Mouse (Mus musculus): ENCODE results near the gene Olfr312. TPM values are rescaled to one million over a fixed set of nuclear protein-coding genes. Genes with fewer than 3 reads are reported as not detected.
"Not testable (repeated sequence)": the region's sequence is repeated elsewhere in the genome, so short reads cannot be mapped to it uniquely, and the experiment has no call there.

Olfr312 gene
- polyA plus RNA-seq (2015; fragmentation: Nextera tagmentation; extraction: Ambion mirVana): not detected in 2 replicates

- H3K27me3 ChIP-seq; H3K4me1 ChIP-seq; H3K4me2 ChIP-seq; H3K27ac ChIP-seq; H3K9me3 ChIP-seq; ATAC-seq (ENCODE audit: insufficient number of reproducible peaks, low FRiP score, low TSS enrichment, low read depth); H3K36me3 ChIP-seq; H3K4me3 ChIP-seq; H3K9ac ChIP-seq: not testable (repeated sequence)
These were observed at the start of gene Olfr312 for GRCm38 (mm10) chr11:58828937-58829336. Olfr312 (plus strand) TSS chr11:58829237.

GRCm38 (mm10) chr11:58782480-58783089, 46.5 kb upstream of the Olfr312 start, which contains the start of gene Olfr314:
Olfr314 (plus strand) TSS chr11:58782952.
- no peaks in the 10 kb centered on the region for H3K36me3 ChIP-seq
- H3K27ac ChIP-seq: no peak within 1 kb of the TSS
- ATAC-seq (ENCODE audit: insufficient number of reproducible peaks, low FRiP score, low TSS enrichment, low read depth): no peak
- H3K9ac ChIP-seq: no peak within 1 kb of the TSS
- H3K4me1 ChIP-seq: no peaks in the 10 kb centered on the region
- H3K9me3 ChIP-seq: no peaks in the 10 kb centered on the region
- H3K27me3 ChIP-seq: no peaks in the 10 kb centered on the region; the same call in 1 of the 2 replicates
- no peak within 1 kb of the TSS for H3K4me3 ChIP-seq
- 76% methylated on average over 6 of the region's 6 CpGs for WGBS
- H3K4me2 ChIP-seq: no peak within 1 kb of the TSS

DNA sequence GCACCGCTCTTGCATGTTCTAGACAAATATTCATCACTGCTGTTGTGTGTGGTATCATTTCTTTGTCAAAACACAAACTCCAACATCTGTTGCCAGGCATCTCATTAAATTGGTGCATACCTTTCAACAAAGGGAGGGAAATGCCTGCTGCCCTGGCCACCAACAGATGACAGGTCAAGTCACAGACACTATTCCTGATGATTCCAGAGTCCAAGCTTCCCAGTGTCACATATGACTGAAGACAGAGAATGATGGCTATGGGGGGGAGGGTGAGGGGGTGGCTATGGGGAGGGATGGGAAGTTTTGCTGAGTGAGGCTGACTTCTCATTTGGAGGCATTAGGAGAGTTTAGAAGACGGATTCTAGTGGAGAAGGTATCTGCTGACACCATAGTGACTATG, 44.9 kb upstream of the Olfr312 start:
- ATAC-seq (ENCODE audit: insufficient number of reproducible peaks, low FRiP score, low TSS enrichment, low read depth): no peak
- Histone ChIP-seq H3K27ac (no peak overlapping the region), H3K4me2 (no peak overlapping the region), H3K9ac (no peak overlapping the region), H3K9me3 (no peaks in the 10 kb centered on the region), H3K4me3 (no peak overlapping the region), H3K4me1 (no peaks in the 10 kb centered on the region), H3K36me3 (no peaks in the 10 kb centered on the region), H3K27me3 (no peaks in the 10 kb centered on the region; the same call in 1 of the 2 replicates)
- WGBS: 81% methylated on average over 2 of the region's 2 CpGs

DNA sequence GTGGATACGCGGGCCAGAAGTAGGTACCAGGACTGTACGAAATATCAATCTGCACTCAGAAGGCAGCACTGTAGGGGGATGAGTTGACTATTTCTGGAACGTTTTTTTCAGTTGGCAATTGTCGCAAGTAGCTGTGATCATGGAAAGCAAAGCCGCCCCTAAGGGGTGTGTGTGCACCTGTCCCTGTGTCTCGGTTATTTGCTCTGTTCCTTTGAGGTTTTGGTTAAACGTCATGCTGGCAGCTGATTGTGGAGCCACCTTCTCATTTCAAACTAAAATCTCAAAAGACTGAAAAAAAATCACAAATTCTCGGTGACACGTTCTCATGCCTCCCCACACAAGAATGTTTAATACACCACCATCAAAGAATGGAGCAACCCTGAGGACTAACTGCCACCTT, 41.4 kb upstream of the Olfr312 start:
- Histone ChIP-seq H3K4me2 (no peak overlapping the region), H3K4me1 (no peaks in the 10 kb centered on the region), H3K27me3 (no peaks in the 10 kb centered on the region; the same call in 1 of the 2 replicates), H3K36me3 (no peaks in the 10 kb centered on the region), H3K9ac (no peak overlapping the region), H3K4me3 (no peak overlapping the region), H3K27ac (no peak overlapping the region), H3K9me3 (no peaks in the 10 kb centered on the region)
- WGBS: 82% methylated on average over 10 of the region's 10 CpGs
- ATAC-seq (ENCODE audit: insufficient number of reproducible peaks, low FRiP score, low TSS enrichment, low read depth): no peak

- no peak overlapping the region for H3K4me3 ChIP-seq
- WGBS: 81% methylated on average over 8 of the region's 8 CpGs
- H3K4me1 ChIP-seq: no peaks in the 10 kb centered on the region
- H3K27me3 ChIP-seq: no peaks in the 10 kb centered on the region; the same call in 1 of the 2 replicates
- no peak for ATAC-seq (ENCODE audit: insufficient number of reproducible peaks, low FRiP score, low TSS enrichment, low read depth)
- no peak overlapping the region for H3K9ac ChIP-seq
- H3K4me2 ChIP-seq: no peak overlapping the region
- H3K27ac ChIP-seq: no peak overlapping the region
- H3K36me3 ChIP-seq: no peaks in the 10 kb centered on the region
- H3K9me3 ChIP-seq: no peaks in the 10 kb centered on the region
These were observed 40.7 kb upstream of the Olfr312 start for GRCm38 (mm10) chr11:58788346-58788745.

- H3K9me3 ChIP-seq: no peaks in the 10 kb centered on the region
- H3K4me3 ChIP-seq: no peak overlapping the region
- ATAC-seq (ENCODE audit: insufficient number of reproducible peaks, low FRiP score, low TSS enrichment, low read depth): no peak
- no peaks in the 10 kb centered on the region for H3K36me3 ChIP-seq
- no peak overlapping the region for H3K9ac ChIP-seq
- H3K27ac ChIP-seq: no peak overlapping the region
- WGBS: 27% methylated on average over 3 of the region's 3 CpGs
- H3K4me1 ChIP-seq: no peaks in the 10 kb centered on the region
- H3K27me3 ChIP-seq: no peaks in the 10 kb centered on the region; the same call in 1 of the 2 replicates
- H3K4me2 ChIP-seq: no peak overlapping the region
These were observed 39.5 kb upstream of the Olfr312 start for GRCm38 (mm10) chr11:58789532-58789931.

DNA sequence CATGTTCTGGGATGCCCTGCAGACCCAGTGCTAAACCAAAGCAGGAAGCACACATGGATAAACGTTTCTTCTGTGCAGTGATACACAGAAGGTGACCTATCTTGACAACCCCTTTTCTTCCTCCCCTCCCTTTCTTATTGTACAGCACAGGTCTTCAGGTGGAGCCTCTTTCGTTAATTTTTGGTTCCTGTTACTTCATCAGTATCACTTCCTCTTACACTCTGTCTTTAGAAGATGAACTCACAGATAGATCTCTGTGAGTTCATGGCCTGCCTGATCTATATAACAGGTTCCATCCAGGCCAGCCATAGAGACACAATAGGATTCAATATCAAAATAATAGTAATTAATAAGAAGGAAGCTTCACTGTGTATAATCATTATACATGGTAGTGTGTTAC, 39.0 kb upstream of the Olfr312 start:
- 57% methylated on average over 2 of the region's 2 CpGs for WGBS
- ATAC-seq (ENCODE audit: insufficient number of reproducible peaks, low FRiP score, low TSS enrichment, low read depth): no peak

DNA sequence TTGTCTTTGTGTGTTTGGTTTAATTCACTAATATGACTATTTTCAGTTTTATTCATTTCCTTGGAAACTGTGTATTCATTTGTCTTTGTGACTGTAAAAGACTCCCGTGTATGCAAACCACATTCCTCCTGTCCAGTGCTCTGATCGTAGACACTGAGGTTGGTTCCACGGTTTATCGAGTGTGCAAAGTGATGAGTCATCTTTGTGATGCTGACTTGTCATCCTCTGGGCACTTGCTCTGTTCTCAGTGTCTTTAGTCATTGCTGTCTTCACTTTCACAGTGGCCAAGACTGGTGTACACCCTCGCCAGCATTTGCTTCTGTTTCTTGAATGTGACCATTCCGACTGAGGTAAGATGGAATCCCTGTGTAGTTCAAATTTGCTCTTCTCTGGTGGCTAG, 38.4 kb upstream of the Olfr312 start:
- no peak for ATAC-seq (ENCODE audit: insufficient number of reproducible peaks, low FRiP score, low TSS enrichment, low read depth)
- H3K27me3 ChIP-seq: no peaks in the 10 kb centered on the region; the same call in 1 of the 2 replicates
- H3K4me1 ChIP-seq: no peaks in the 10 kb centered on the region
- no peak overlapping the region for H3K4me3 ChIP-seq
- 83% methylated on average over 6 of the region's 6 CpGs for WGBS
- no peak overlapping the region for H3K27ac ChIP-seq
- H3K9me3 ChIP-seq: no peaks in the 10 kb centered on the region
- H3K36me3 ChIP-seq: no peaks in the 10 kb centered on the region
- no peak overlapping the region for H3K4me2 ChIP-seq
- no peak overlapping the region for H3K9ac ChIP-seq

More for the DNA sequence above, 39.0 kb upstream of the Olfr312 start:
- H3K4me2 ChIP-seq: no peak overlapping the region
- H3K4me1 ChIP-seq: no peaks in the 10 kb centered on the region
- no peaks in the 10 kb centered on the region; the same call in 1 of the 2 replicates for H3K27me3 ChIP-seq
- H3K4me3 ChIP-seq: no peak overlapping the region
- H3K9me3 ChIP-seq: no peaks in the 10 kb centered on the region
- H3K36me3 ChIP-seq: no peaks in the 10 kb centered on the region
- no peak overlapping the region for H3K27ac ChIP-seq
- H3K9ac ChIP-seq: no peak overlapping the region

- no peak for ATAC-seq (ENCODE audit: insufficient number of reproducible peaks, low FRiP score, low TSS enrichment, low read depth)
- H3K9me3 ChIP-seq: no peaks in the 10 kb centered on the region
- no peaks in the 10 kb centered on the region for H3K36me3 ChIP-seq
- no peaks in the 10 kb centered on the region for H3K4me1 ChIP-seq
- H3K4me2 ChIP-seq: no peak overlapping the region
- H3K27me3 ChIP-seq: no peaks in the 10 kb centered on the region
- H3K27ac ChIP-seq: no peak overlapping the region
- no peak overlapping the region for H3K4me3 ChIP-seq
- no peak overlapping the region for H3K9ac ChIP-seq
- WGBS: 85% methylated on average over 2 of the region's 2 CpGs
These were observed 33.2 kb upstream of the Olfr312 start for GRCm38 (mm10) chr11:58795856-58796255.

DNA sequence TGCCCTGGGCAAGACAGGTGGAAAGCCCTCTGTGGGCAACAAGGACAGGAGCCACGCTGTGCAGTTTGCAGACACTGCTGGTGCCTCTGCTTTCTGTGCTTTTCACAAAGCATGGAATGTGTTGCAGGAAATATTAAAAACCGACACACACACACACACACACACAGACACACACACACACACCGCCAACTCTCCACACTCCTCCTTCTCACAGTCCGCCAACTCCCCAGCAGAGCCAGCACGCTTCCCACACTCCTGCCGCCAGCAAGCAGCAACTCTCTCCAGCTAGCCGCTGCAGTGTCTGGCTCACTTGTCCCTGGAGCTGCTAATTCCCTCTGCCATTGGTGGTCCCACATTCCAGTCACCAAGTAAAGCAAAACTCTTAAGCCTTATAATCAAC, 32.2 kb upstream of the Olfr312 start:
- no peak overlapping the region for H3K4me3 ChIP-seq
- no peaks in the 10 kb centered on the region for H3K27me3 ChIP-seq
- no peak overlapping the region for H3K27ac ChIP-seq
- H3K36me3 ChIP-seq: no peaks in the 10 kb centered on the region
- H3K9ac ChIP-seq: no peak overlapping the region
- no peak for ATAC-seq (ENCODE audit: insufficient number of reproducible peaks, low FRiP score, low TSS enrichment, low read depth)
- H3K4me2 ChIP-seq: no peak overlapping the region
- H3K9me3 ChIP-seq: no peaks in the 10 kb centered on the region
- no peaks in the 10 kb centered on the region for H3K4me1 ChIP-seq
- WGBS: 72% methylated on average over 7 of the region's 7 CpGs

GRCm38 (mm10) chr11:58799747-58800146, 29.3 kb upstream of the Olfr312 start:
- no peaks in the 10 kb centered on the region for H3K9me3 ChIP-seq
- H3K36me3 ChIP-seq: no peaks in the 10 kb centered on the region
- no peak overlapping the region for H3K27ac ChIP-seq
- ATAC-seq (ENCODE audit: insufficient number of reproducible peaks, low FRiP score, low TSS enrichment, low read depth): no peak
- no peaks in the 10 kb centered on the region for H3K27me3 ChIP-seq
- no peaks in the 10 kb centered on the region for H3K4me1 ChIP-seq
- H3K4me3 ChIP-seq: no peak overlapping the region
- H3K9ac ChIP-seq: no peak overlapping the region
- WGBS: 78% methylated on average over 5 of the region's 5 CpGs
- no peak overlapping the region for H3K4me2 ChIP-seq

GRCm38 (mm10) chr11:58801558-58802228, 27.3 kb upstream of the Olfr312 start, which contains the start of gene Fam183b:
Fam183b (minus strand) TSS chr11:58801960.
- Histone ChIP-seq H3K27me3 (no peaks in the 10 kb centered on the region), H3K4me2 (no peak within 1 kb of the TSS), H3K36me3 (no peaks in the 10 kb centered on the region), H3K9ac (no peak within 1 kb of the TSS), H3K9me3 (no peaks in the 10 kb centered on the region), H3K4me1 (no peaks in the 10 kb centered on the region), H3K4me3 (no peak within 1 kb of the TSS), H3K27ac (no peak within 1 kb of the TSS)
- WGBS: 38% methylated on average over 14 of the region's 14 CpGs
- ATAC-seq (ENCODE audit: insufficient number of reproducible peaks, low FRiP score, low TSS enrichment, low read depth): no peak
